Mouse (Mus musculus) left cerebral cortex, adult 8-10 months (tissue): ENCODE measurements around the gene Ldlr. TPM values are rescaled to one million over a fixed set of nuclear protein-coding genes. Genes with fewer than 3 reads are reported as not detected.
"Not testable (repeated sequence)": the region's sequence is repeated elsewhere in the genome, so short reads cannot be mapped to it uniquely, and the experiment has no call there.

Source experiments
- DNase-seq, 2 experiments: peaks; one replicate each; pipeline ENCODE4 v3.0.0; 2022; ENCODE audit warnings: low spot score in 2 of 2
- total RNA-seq, 4 experiments: library from RNA; stranded (reverse); gene quantifications; 2 replicates each; pipeline ENCODE4 v1.2.4; 2022

Gene Ldlr
- total RNA-seq, 4 experiments from 2014 or later = 23.7 to 32.4 (median 28.6) TPM

DNA sequence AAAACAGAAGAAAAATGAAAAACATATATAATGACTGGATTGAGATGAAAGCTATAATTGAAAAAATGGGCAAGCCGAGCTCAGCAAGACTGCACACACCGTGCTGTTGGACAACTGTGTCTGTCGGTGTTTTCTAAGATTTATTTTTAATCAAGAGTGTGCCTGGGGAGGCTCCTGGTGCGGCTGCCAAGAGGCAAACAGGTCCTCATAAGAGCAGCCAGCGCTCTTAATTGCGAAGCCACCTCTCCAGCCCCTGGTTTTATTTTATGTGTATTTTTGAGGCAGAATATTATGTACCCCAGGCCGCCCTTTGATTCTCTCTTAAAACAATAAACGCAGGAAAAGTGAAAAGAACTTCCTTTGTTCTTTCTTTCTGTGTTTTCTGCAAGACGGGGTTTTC, 65.0 kb downstream of the Ldlr start:
- no peak for DNase-seq

DNA sequence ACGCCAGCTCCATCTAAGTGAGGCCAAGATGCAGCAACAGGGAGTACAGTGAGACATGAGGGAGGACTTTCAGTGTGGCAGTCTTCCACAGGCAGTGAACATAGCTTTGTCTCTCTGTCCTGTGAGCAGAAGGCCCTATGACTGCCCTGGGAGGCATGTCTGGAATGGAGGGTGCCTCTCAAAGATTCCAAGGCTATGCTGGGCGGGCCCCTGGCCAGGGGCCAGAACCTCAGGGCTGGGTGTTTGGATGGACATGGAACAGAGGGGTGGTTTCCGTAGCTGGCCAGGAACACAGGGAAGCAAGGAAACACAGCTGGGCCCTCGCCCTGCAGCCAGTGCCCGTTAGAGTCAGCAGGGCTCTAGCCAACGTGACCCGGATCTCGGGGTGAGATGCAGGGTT, 68.6 kb downstream of the Ldlr start:
- no peak for DNase-seq

DNA sequence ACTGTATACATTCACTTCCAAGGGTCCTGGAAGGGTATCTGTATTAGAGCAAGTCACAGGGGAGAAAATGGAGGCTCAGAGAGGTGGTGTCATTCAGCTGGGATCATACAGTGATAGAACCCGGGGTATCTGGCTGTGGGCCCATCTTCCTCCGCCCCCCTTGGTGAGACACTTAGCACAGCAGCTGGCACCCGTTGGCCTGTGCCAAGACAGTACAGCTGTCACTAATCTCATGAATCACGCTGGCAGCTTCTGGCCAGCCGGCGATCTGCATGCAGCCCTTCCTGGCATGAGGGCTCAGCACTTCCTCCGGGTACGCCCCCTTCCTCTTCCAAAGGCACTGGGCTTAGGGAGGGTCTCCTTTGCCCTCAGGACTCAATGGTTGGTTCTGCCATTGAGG, 69.4 kb downstream of the Ldlr start:
- DNase-seq = peak in 1 of 2 experiments; percentile 71

DNA sequence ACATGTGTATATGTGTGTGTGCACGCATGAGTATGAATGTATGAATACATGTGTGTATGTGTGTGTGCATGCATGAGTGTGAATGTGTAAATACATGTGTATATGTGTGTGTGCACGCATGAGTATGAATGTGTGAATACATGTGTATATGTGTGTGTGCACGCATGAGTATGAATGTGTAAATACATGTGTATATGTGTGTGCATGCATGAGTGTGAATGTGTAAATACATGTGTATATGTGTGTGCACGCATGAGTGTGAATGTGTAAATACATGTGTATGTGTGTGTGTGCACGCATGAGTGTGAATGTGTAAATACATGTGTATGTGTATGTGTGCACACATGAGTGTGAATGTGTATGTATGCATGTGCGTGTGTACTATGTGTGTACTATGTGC, 70.2 kb downstream of the Ldlr start:
- DNase-seq = not testable (repeated sequence)

DNA sequence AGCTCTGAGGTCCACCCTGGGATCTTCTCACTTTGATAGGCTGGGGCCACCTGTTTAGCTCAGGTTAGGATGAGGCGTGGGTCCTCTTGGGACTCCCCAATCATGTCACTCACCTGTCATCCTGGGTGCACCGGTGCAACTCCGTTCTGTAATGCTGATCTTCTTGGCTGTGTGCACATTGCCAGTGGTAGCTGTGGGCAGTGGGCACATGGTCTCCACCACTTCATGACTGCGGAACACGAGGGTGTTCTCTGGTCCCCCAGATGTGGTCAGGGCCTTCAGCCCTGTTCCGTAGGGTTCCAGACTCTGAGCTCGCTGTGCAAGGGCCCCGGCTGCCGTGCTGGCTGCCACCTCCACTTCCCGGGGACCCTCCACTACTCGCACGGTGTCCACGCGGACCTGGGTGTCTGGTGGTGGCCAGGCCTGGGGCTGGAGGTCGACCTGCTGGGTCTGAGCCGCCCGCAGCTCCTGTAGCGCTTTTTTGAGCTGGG, 71.1 kb downstream of the Ldlr start:
- no peak for DNase-seq

DNA sequence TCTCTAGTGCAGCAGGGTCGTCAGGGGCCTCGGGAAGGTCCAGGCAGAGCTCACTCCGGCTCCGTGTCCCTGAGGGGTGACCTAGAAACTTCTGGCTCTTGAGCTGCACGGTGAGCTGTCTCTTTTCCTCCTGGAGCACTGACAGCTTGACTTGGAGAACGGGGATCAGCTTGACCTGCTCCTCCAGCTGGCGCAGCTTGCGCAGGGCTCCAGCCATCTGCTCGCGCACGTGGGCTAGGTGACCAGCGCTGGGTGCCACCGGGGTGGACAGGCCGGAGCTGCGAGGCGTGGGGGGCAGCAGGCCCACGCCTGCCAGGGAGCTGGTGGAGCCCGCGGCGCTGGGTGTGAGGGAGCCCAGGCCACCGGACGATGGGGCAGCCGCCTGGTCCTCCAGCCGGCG, 71.6 kb downstream of the Ldlr start:
- DNase-seq = no peak

DNA sequence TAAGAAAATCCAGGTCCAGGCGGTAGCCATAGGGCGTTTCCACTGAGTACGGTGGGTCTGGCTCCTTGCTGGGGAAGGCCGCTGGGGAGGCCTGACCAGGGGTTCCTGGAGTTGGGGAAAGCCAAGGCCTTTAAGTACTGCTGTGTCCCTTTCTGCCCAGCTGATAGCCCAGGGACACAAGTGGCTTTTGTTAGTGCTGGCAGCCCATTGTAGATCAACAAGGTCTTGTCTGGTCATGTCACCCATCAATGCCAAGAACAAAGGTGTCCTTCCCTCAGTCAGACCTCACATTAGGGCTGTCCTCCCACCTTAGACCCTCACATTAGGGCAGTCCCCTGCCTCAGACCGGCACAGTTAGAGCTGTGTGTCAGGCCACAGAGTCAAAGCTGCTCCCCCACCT, 72.3 kb downstream of the Ldlr start:
- DNase-seq = no peak

DNA sequence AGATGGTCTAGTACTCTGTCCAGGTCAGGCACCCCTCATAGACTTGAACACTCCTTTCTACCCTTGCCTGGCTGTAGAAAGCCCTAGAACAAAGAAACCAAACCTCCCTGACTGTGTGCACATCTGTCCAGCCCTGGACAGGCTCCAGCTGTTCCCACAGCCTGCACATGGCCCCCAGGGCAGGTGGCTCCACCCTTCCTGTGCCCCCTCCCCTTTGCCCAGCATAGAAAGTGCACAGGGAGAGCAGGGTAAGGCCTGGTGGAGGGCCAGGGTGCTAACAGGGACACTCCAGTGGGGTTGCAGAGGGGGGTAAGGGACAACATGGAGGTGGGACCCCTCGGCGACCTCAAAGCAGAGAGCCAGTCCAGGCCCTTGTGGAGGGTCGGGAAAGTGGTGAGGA, 73.0 kb downstream of the Ldlr start:
- DNase-seq = no peak

DNA sequence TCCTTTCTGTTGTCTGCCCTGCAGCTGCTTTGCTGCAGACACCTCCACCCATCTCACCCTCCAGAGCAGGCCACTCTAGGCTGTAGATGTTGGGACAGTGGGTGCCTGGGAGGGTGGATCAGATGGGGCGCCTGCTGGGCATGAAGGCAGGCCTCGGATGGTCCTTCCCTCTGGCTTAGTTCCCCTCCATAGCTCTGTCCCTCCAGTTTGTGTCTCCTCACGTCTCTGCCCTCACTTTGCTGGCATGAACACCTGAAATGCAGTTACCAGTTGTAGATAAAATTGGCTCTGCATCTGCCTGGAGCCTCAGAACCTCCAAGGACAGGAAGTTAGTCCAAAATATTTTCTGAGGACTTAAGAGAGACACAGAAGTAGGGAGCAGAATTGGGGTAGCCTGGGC, 73.6 kb downstream of the Ldlr start:
- DNase-seq = no peak

DNA sequence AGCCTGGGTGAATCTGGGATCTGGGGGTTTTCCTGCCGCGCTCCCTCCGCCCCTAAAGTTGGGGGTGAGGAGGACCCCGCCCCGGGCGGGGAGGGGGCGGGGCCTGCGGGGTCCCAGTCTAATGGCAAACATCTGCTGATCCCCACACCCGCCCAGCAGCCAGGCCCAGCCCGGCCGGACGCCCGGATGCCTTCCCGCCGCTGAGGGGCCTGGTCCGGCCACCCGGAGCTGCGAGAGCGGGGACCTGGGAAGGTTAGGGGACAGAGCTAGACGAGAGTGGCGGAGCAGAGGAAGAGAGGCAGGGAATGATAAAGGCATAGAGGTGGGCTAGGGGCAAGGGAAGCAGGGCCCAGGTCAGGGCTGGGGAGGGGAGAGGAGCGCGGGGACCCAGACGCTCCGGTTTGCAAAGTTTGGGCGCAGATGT, 74.7 kb downstream of the Ldlr start:
- DNase-seq = no peak

DNA sequence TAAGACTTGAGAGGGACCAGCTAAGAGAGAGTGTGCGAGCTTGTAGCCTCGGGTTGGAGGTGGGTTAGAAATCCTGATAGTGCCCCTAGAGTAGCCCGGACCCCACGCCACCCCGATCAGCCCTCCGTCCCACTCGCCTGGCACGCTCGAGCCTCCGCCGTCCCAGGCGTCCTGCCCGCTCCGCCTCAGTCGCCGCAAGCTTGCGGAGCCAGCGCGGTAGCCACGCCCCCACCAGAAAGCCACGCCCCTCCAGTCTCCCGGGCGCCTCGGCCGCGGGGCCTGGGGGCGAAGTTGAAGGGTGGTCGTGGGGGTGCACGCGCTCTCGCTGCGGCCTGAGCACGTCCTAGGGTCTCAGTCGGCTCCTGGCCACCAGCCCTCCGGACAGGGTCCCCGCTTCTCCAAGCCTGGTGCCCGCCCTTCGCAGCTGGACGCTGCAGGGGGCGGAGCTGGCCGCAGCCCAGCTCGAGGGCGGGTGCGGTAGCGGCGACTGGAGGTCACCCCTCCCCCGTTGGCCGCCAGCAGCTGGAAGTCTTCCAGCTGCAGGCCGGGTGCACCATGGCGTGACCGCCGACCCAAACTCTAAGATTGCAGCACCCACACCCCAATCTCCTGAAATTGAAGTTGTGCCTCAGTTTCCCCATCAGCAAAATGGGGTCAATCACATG, 75.2 kb downstream of the Ldlr start, which contains the start of gene Kank2:
Kank2 (minus strand) TSS at position 400 of the 665 bp plus-strand sequence.
- peak; percentile 43 to 54 for DNase-seq

DNA sequence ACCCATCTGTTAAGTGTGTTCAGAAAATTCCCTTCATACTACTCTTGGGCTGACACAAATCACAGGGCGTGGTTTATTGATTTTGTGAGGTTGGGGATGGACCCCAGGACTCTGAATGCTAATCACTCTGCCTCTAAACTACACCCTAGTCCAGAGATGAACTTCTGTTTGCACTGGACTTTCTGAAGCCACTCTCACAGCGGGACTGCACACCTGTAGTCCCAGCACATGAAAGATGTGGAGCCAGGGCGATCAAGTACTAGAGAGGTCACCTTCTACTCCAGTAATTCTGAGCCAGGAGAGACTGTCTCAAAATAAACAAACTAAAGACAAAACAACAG, 75.7 kb downstream of the Ldlr start:
- DNase-seq = no peak

Other genes with a start within 250 kb of the Ldlr start
- gene Tmed1, start 213.2 kb upstream of the Ldlr start, total RNA-seq = 10 to 100 TPM; 15.1 to 18.4 (median 16.4) TPM
- under 1 TPM in 3 of 4 experiments, not detected in 1; 0.27 to 0.68 (median 0.41) TPM for gene AB124611, start 197.3 kb upstream of the Ldlr start, total RNA-seq
- gene Carm1, start 176.6 kb upstream of the Ldlr start, total RNA-seq = 10 to 100 TPM; 76.4 to 91.3 (median 83.1) TPM
- gene Timm29, start 130.8 kb upstream of the Ldlr start, total RNA-seq = 10 to 100 TPM; 52.8 to 64.0 (median 54.5) TPM
- gene Yipf2, start 130.7 kb upstream of the Ldlr start, total RNA-seq = 10 to 100 TPM; 20.7 to 25.4 (median 22.7) TPM
- 100 to 1,000 TPM in 2 of 4 experiments, 10 to 100 TPM in 2; 96.5 to 103 (median 99.6) TPM for gene Smarca4, start 107.3 kb upstream of the Ldlr start, total RNA-seq
- 1 to 10 TPM; 2.0 to 2.5 (median 2.2) TPM for gene Spc24, start 36.8 kb downstream of the Ldlr start, total RNA-seq
- 10 to 100 TPM in 1 of 4 experiments, 1 to 10 TPM in 3; 9.1 to 10.9 (median 9.6) TPM for gene Kank2, start 75.3 kb downstream of the Ldlr start, total RNA-seq
- gene Angptl8, start 112.0 kb downstream of the Ldlr start, total RNA-seq = not detected
- 10 to 100 TPM; 14.6 to 19.8 (median 16.8) TPM for gene Dock6, start 129.2 kb downstream of the Ldlr start, total RNA-seq
- gene Rab3d, start 194.7 kb downstream of the Ldlr start, total RNA-seq = 10 to 100 TPM; 10.7 to 15.7 (median 13.5) TPM
- gene Ccdc159, start 204.0 kb downstream of the Ldlr start, total RNA-seq = 10 to 100 TPM; 12.9 to 19.5 (median 16.0) TPM
- 10 to 100 TPM; 36.3 to 42.6 (median 39.4) TPM for gene Tmem205, start 204.1 kb downstream of the Ldlr start, total RNA-seq
- 100 to 1,000 TPM; 133 to 152 (median 147) TPM for gene Plppr2, start 213.6 kb downstream of the Ldlr start, total RNA-seq
- 10 to 100 TPM; 13.2 to 15.0 (median 14.8) TPM for gene Swsap1, start 232.3 kb downstream of the Ldlr start, total RNA-seq
- gene Epor, start 240.0 kb downstream of the Ldlr start, total RNA-seq = 10 to 100 TPM; 12.9 to 15.3 (median 14.4) TPM